Mouse (Mus musculus): ENCODE measurements at regions not wholly inside any gene's neighbourhood (a gene's known extent, or its start where the extent isn't known, plus 50 kb on each side); places are given as distances from the start of the nearest gene placed in this dataset.

DNA sequence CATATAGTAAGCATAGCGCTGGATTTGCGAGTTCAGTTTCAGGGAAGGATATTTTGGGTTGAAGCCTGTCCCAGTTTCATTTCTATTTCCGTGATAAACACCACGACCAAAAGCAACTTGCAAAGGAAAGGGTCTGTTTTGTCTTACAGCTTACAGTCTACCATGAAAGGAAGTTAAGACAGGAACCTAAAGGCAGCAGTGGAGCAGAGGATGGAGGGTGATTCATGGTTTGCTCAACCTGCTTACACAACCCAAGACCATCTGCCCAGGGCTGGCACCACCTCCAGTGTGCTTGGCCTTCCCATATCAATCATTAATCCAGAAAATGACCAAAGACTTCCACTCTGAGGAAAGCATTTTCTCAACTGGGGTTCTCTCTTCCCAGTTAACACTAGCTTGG lies 72.2 kb upstream of the Ccdc71l start:
- Histone ChIP-seq H3K4me1 (replicated peaks) (no peaks in the 10 kb centered on the region), H3K27ac (no peak overlapping the region), H3K36me3 (no peaks in the 10 kb centered on the region), H3K9ac (replicated peaks) (no peak overlapping the region), H3K9me3 (no peaks in the 10 kb centered on the region), H3K27me3 (no peaks in the 10 kb centered on the region), H3K4me3 (replicated peaks) (no peak overlapping the region), H3K4me2 (replicated peaks) (no peak overlapping the region)
- ATAC-seq = no peak
- WGBS = 93% methylated on average over 4 of the region's 4 CpGs

GRCm38 (mm10) chr12:32307280-32308006 lies 71.1 kb upstream of the Ccdc71l start:
- H3K4me3 ChIP-seq (replicated peaks) = no peak overlapping the region
- H3K9ac ChIP-seq (replicated peaks) = no peak overlapping the region
- H3K4me1 ChIP-seq (replicated peaks) = no peaks in the 10 kb centered on the region
- no peak overlapping the region for H3K27ac ChIP-seq
- H3K27me3 ChIP-seq = no peaks in the 10 kb centered on the region
- H3K4me2 ChIP-seq (replicated peaks) = no peak overlapping the region
- no peaks in the 10 kb centered on the region for H3K9me3 ChIP-seq
- WGBS = 75% methylated on average over 9 of the region's 9 CpGs
- no peak for ATAC-seq
- no peaks in the 10 kb centered on the region for H3K36me3 ChIP-seq

- H3K4me1 ChIP-seq (replicated peaks) = no peaks in the 10 kb centered on the region
- 89% methylated on average over 1 of the region's 1 CpGs for WGBS
- no peak overlapping the region for H3K4me2 ChIP-seq (replicated peaks)
- H3K9ac ChIP-seq (replicated peaks) = no peak overlapping the region
- H3K36me3 ChIP-seq = no peaks in the 10 kb centered on the region
- ATAC-seq = no peak
- H3K27ac ChIP-seq = no peak overlapping the region
- no peaks in the 10 kb centered on the region for H3K27me3 ChIP-seq
- H3K9me3 ChIP-seq = no peaks in the 10 kb centered on the region
- H3K4me3 ChIP-seq (replicated peaks) = no peak overlapping the region
Measured at GRCm38 (mm10) chr12:32315099-32315783, 63.3 kb upstream of the Ccdc71l start.

Measured in midbrain, embryonic 13.5 days (tissue).